Mouse (Mus musculus) midbrain, postnatal 0 days (tissue): Measurements from ENCODE around the gene Irf3. TPM values are rescaled to one million over a fixed set of nuclear protein-coding genes. Genes with fewer than 3 reads are reported as not detected.

ENCODE experiments used
- ATAC-seq: fragments of 200-750 bp; cut with Nextera tagmentation; 2 replicates; pipeline ENCODE4 v1.8.0; 2017; ENCODE audit warnings: moderate number of reproducible peaks, mild to moderate bottlenecking, moderate TSS enrichment, moderate library complexity; ENCODE audit not compliant: low FRiP score
- DNase-seq: peaks from one replicate; pipeline ENCODE4 v3.0.0-alpha.2; 2015; ENCODE audit warnings: low spot score
- H3K27ac ChIP-seq: fragments of 300-500 bp; sonication (generic); 2 replicates; pipeline ENCODE4 v1.5.1; 2014; ENCODE audit warnings: low read depth, mild to moderate bottlenecking, low read length, mixed read lengths
- H3K27me3 ChIP-seq: fragments of 300-500 bp; sonication (generic); 2 replicates; pipeline ENCODE4 v1.6.1; 2014; ENCODE audit warnings: low read length, control low read depth, mixed read lengths; ENCODE audit not compliant: insufficient read depth
- H3K36me3 ChIP-seq: fragments of 300-500 bp; sonication (generic); 2 replicates; pipeline ENCODE4 v1.6.1; 2014; ENCODE audit warnings: low read length, control low read depth, mixed read lengths; ENCODE audit not compliant: insufficient read depth
- H3K4me1 ChIP-seq: fragments of 300-500 bp; sonication (generic); 2 replicates; pipeline ENCODE4 v1.6.1; 2014; ENCODE audit warnings: mild to moderate bottlenecking, control low read depth, antibody characterized with exemption, low read length, mixed read lengths; ENCODE audit not compliant: insufficient read depth
- H3K4me2 ChIP-seq: fragments of 300-500 bp; sonication (generic); 2 replicates; pipeline ENCODE4 v1.6.1; 2014; ENCODE audit warnings: low read depth, mild to moderate bottlenecking, low read length, mixed read lengths; ENCODE audit not compliant: poor library complexity, severe bottlenecking
- H3K4me3 ChIP-seq: fragments of 300-500 bp; sonication (generic); 2 replicates; pipeline ENCODE4 v1.5.1; 2014; ENCODE audit warnings: low read depth, mild to moderate bottlenecking, low read length, moderate library complexity
- H3K9ac ChIP-seq: fragments of 300-500 bp; sonication (generic); replicated peaks from 2 replicates; pipeline ENCODE4 v1.6.1; 2014; ENCODE audit warnings: mild to moderate bottlenecking, low read length, moderate library complexity, mixed read lengths; ENCODE audit not compliant: poor library complexity, severe bottlenecking
- H3K9me3 ChIP-seq: fragments of 300-500 bp; sonication (generic); 2 replicates; pipeline ENCODE4 v1.6.1; 2016; ENCODE audit warnings: low read length, control low read depth
- CTCF ChIP-seq: IDR thresholded peaks from 2 replicates; pipeline ENCODE4 v1.5.1; 2016; ENCODE audit warnings: antibody characterized with exemption, mild to moderate bottlenecking
- WGBS: fragments of 180-500 bp; shearing (Covaris S2); extraction: QIAGEN DNeasy Blood & Tissue Kit; methylation state at CpG from one replicate; pipeline ENCODE4 v1.1.7; 2014; 5-methylcytosine and 5-hydroxymethylcytosine counted together
- polyA plus RNA-seq: library from polyadenylated mRNA; unstranded; fragments of >200 nt; fragmentation: Nextera tagmentation; extraction: Ambion mirVana; gene quantifications from 2 replicates; pipeline ENCODE4 v1.2.1, GENCODE M21; 2015
- total RNA-seq: library from RNA; depleted of rRNA; stranded (reverse); fragments of >200 nt; gene quantifications from 2 replicates; pipeline ENCODE4 v1.2.3, GENCODE M21; 2014

Gene Irf3
- total and polyA plus RNA-seq, 2 experiments from 2014 or later, result 25.6 to 37.2 TPM

DNA sequence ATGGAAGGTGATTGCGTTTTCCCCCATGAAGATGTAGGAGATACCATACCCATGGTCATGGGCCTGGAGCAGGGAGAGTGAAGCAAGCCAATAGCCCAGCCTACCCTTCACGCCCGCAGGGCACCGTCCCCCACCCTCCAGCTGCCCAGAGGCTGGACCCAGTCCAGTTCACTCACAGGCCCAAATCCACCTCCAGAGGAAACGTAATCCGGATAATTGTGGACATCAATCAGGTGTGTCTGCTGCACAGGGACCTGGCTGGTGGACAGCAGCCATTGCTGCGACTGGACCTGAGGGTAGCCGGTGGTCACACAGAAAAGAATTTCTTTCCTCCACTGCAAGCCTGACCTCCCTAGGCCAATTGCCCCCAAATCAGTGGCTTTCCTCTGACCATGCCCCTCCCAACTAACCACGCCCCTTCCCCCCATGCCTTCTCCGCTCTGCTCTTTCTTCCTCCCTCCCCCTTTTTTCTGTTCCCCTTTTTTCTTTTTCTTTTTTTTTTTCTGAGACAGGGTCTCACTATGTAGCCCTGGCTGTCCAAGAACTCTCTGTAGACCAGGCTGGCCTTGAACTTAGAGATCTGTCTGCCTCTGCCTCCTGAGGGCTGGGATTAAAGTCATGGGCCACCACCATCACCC lies 37.5 kb upstream of the Irf3 start:
- H3K36me3 ChIP-seq, result peaks cover 36% of the 10 kb centered on the region
- ATAC-seq (no peak), DNase-seq (no peak)
- 90% methylated on average over 10 of the region's 10 CpGs for WGBS
- no peak overlapping the region for H3K27ac ChIP-seq
- TF ChIP-seq CTCF, result no peak
- H3K4me3 ChIP-seq, result no peak overlapping the region
- no peaks in the 10 kb centered on the region for H3K27me3 ChIP-seq
- H3K9me3 ChIP-seq, result no peaks in the 10 kb centered on the region
- H3K4me1 ChIP-seq, result no peaks in the 10 kb centered on the region
- no peak overlapping the region for H3K9ac ChIP-seq
- H3K4me2 ChIP-seq, result no peak overlapping the region

DNA sequence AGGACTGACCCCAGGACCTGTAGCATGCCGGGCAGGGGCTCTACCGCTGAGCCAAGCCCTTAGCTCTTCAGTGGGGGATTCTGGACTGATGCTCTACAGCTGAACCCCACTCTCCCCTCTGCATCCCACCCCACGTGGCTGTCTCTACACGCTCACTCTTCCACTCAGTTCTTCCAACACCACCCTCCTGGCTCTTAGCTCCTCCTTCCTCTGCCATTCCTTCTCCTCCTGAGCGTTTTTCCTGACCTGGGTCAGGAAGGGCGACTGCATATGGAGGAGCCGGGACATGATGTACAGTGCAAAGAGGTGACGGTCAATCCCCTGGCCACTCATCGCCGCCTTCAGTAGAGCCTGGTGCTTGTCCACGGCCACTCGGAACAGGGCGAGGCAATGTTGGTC lies 36.9 kb upstream of the Irf3 start:
- Histone ChIP-seq H3K4me2 (no peak overlapping the region), H3K36me3 (peaks cover 40% of the 10 kb centered on the region), H3K9ac (no peak overlapping the region), H3K27ac (no peak overlapping the region), H3K4me3 (no peak overlapping the region), H3K4me1 (no peaks in the 10 kb centered on the region), H3K27me3 (no peaks in the 10 kb centered on the region), H3K9me3 (no peaks in the 10 kb centered on the region)
- no peak for TF ChIP-seq CTCF
- no peak for DNase-seq
- 94% methylated on average over 13 of the region's 13 CpGs for WGBS
- no peak for ATAC-seq

- DNase-seq (no peak), ATAC-seq (no peak)
- no peak overlapping the region for H3K27ac ChIP-seq
- WGBS, result 84% methylated on average over 8 of the region's 8 CpGs
- peaks cover 46% of the 10 kb centered on the region for H3K36me3 ChIP-seq
- H3K4me2 ChIP-seq, result no peak overlapping the region
- TF ChIP-seq CTCF, result no peak
- no peaks in the 10 kb centered on the region for H3K9me3 ChIP-seq
- no peak overlapping the region for H3K9ac ChIP-seq
- H3K27me3 ChIP-seq, result no peaks in the 10 kb centered on the region
- H3K4me1 ChIP-seq, result no peaks in the 10 kb centered on the region
- no peak overlapping the region for H3K4me3 ChIP-seq
These were observed 35.1 kb upstream of the Irf3 start for GRCm38 (mm10) chr7:44962337-44962736.

DNA sequence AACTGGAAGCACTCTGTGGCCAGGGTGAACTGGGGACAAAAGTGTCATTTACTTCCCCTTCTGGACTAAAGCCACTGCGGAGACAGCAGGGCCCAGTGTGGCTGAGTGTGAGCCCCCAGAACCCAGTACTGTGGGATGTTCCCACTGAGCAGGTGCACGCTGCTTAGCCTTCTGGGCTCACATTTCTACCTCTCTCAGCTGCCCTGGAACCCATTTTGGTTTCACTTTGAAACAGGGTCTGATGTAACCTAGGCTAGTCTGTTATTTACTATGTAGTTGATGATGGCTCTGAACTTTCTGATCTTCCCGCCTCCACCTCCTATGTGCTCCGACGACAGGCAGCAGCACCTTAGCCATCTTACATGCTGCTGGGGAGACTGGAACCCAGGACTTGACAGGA lies 34.6 kb upstream of the Irf3 start:
- no peak for ATAC-seq
- peaks cover 46% of the 10 kb centered on the region for H3K36me3 ChIP-seq

GRCm38 (mm10) chr7:44964990-44965389 lies 32.5 kb upstream of the Irf3 start:
- Histone ChIP-seq H3K4me3 (no peak overlapping the region), H3K27ac (no peak overlapping the region), H3K9ac (no peak overlapping the region), H3K4me2 (no peak overlapping the region), H3K4me1 (no peaks in the 10 kb centered on the region), H3K9me3 (no peaks in the 10 kb centered on the region), H3K27me3 (no peaks in the 10 kb centered on the region), H3K36me3 (peaks cover 38% of the 10 kb centered on the region)
- ATAC-seq (no peak), DNase-seq (no peak)
- 92% methylated on average over 13 of the region's 13 CpGs for WGBS
- TF ChIP-seq CTCF, result no peak

More for the DNA sequence above, 34.6 kb upstream of the Irf3 start:
- no peak overlapping the region for H3K9ac ChIP-seq
- no peak for DNase-seq
- TF ChIP-seq CTCF, result no peak
- H3K4me1 ChIP-seq, result no peaks in the 10 kb centered on the region
- no peaks in the 10 kb centered on the region for H3K27me3 ChIP-seq
- H3K9me3 ChIP-seq, result no peaks in the 10 kb centered on the region
- no peak overlapping the region for H3K4me3 ChIP-seq
- no peak overlapping the region for H3K27ac ChIP-seq
- 90% methylated on average over 5 of the region's 5 CpGs for WGBS
- H3K4me2 ChIP-seq, result no peak overlapping the region

GRCm38 (mm10) chr7:44965975-44966374 lies 31.5 kb upstream of the Irf3 start:
- Histone ChIP-seq H3K27me3 (no peaks in the 10 kb centered on the region), H3K36me3 (peaks cover 33% of the 10 kb centered on the region), H3K4me1 (peaks cover under 1% of the 10 kb centered on the region; the same call in 1 of the 2 replicates), H3K4me3 (no peak overlapping the region), H3K9ac (no peak overlapping the region), H3K27ac (no peak overlapping the region), H3K9me3 (no peaks in the 10 kb centered on the region), H3K4me2 (no peak overlapping the region)
- 0 out of 2 replicates have a peak, but pooled peaks have one; percentile 22 for TF ChIP-seq CTCF
- WGBS, result 83% methylated on average over 7 of the region's 7 CpGs
- DNase-seq (no peak), ATAC-seq (no peak)
